Mouse (Mus musculus) right cerebral cortex, postnatal 25 days (tissue): ENCODE data around the gene Ogfod2.

Experiments
- DNase-seq: peaks from one replicate; pipeline ENCODE4 v3.0.0; 2022

The Ogfod2 gene

GRCm38 (mm10) chr5:124111742-124112497 is at the start of gene Ogfod2:
Gene Ogfod2, plus strand, starts transcription at chr5:124112297.
- peak; percentile 93 for DNase-seq

- DNase-seq = no peak
These were observed 42.4 kb upstream of the Ogfod2 start for GRCm38 (mm10) chr5:124069657-124070056.

- DNase-seq = no peak
These were observed 38.4 kb upstream of the Ogfod2 start for GRCm38 (mm10) chr5:124073682-124074081.

GRCm38 (mm10) chr5:124074845-124075307 is 37.2 kb upstream of the Ogfod2 start:
- DNase-seq = no peak

GRCm38 (mm10) chr5:124075716-124076115 is 36.4 kb upstream of the Ogfod2 start:
- DNase-seq = no peak

- no peak for DNase-seq
These were observed 35.5 kb upstream of the Ogfod2 start for GRCm38 (mm10) chr5:124076559-124076958.

GRCm38 (mm10) chr5:124077241-124077640 is 34.9 kb upstream of the Ogfod2 start:
- DNase-seq = no peak

- no peak for DNase-seq
These were observed 34.1 kb upstream of the Ogfod2 start for GRCm38 (mm10) chr5:124077856-124078460.

GRCm38 (mm10) chr5:124078794-124079416 is 33.2 kb upstream of the Ogfod2 start:
- DNase-seq = peak; percentile 64

GRCm38 (mm10) chr5:124079880-124080279 is 32.2 kb upstream of the Ogfod2 start:
- no peak for DNase-seq

- no peak for DNase-seq
These were observed 29.6 kb upstream of the Ogfod2 start for GRCm38 (mm10) chr5:124082447-124082846.

GRCm38 (mm10) chr5:124082941-124083688 is 29.0 kb upstream of the Ogfod2 start:
- no peak for DNase-seq

- no peak for DNase-seq
These were observed 28.1 kb upstream of the Ogfod2 start for GRCm38 (mm10) chr5:124083850-124084587.

GRCm38 (mm10) chr5:124084588-124085173 is 27.4 kb upstream of the Ogfod2 start:
- peak; percentile 80 for DNase-seq

- DNase-seq = no peak
These were observed 26.6 kb upstream of the Ogfod2 start for GRCm38 (mm10) chr5:124085513-124085912.

- DNase-seq = no peak
These were observed 25.2 kb upstream of the Ogfod2 start for GRCm38 (mm10) chr5:124086876-124087275.

- no peak for DNase-seq
These were observed 22.2 kb upstream of the Ogfod2 start for GRCm38 (mm10) chr5:124089868-124090267.

GRCm38 (mm10) chr5:124091951-124092406 is 20.1 kb upstream of the Ogfod2 start:
- no peak for DNase-seq

GRCm38 (mm10) chr5:124093120-124093794 is 18.8 kb upstream of the Ogfod2 start:
- DNase-seq = peak; percentile 85

- DNase-seq = no peak
These were observed 18.1 kb upstream of the Ogfod2 start for GRCm38 (mm10) chr5:124093852-124094604.
